Mouse (Mus musculus) cortical plate, adult 2 months (tissue): ENCODE measurements at regions not wholly inside any gene's neighbourhood (a gene's known extent, or its start where the extent isn't known, plus 50 kb on each side); places are given as distances from the start of the nearest gene placed in this dataset.

Source experiments
- CTCF ChIP-seq: fragments of 200-500 bp; IDR thresholded peaks from 2 replicates; pipeline ENCODE4 v1.5.1; 2011; ENCODE audit warnings: mild to moderate bottlenecking, control low read depth, low read length; ENCODE audit not compliant: insufficient read depth; ENCODE audit errors: extremely low read depth
- POLR2A ChIP-seq: fragments of 200-500 bp; IDR thresholded peaks from 2 replicates; pipeline ENCODE4 v1.6.1; 2011; ENCODE audit warnings: mild to moderate bottlenecking, low read length, control low read depth; ENCODE audit not compliant: insufficient read depth; ENCODE audit errors: extremely low read depth

GRCm38 (mm10) chr17:80780303-80780702 lies 52.0 kb upstream of the Map4k3 start:
- TF ChIP-seq POLR2A (no peak), CTCF (no peak)
